In the genomic region with DNA sequence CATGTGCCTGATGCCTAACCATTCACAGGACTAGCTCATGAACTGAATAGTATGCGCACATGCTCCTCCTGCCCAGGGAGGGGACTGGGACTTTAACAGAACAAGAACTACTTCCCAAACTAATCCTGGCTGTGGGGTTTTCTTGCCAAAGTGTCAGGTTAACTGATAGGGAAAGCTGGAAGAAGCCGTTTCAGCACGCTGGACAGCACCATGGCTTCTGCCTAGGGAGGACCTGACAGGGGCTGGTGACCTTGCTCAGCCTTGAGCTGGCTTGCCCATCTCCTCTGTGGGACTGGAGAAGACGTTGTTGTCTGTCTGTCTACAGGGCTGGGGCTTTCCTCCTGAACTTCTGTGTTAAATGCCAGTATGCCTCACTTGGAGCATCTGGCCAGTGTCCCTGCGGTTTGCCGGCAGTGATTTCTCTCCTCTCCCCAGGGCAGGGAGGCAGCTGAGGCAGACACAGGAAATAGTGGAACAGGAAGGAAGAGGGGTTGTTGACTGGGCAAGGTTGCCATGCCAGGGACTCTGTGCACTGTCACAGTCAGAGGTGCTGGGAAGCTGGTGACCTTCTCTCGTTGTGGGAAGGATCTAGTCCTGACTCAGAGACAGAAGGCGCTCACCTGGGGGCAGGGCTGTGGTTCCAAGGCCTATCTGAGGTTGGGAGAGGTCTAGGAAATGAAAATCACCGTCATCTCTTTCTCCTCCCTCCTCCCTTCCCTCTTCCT, we compare ENCODE assay signal across 9 mouse cellular contexts.
A peak's percentile ranks its signal among the peaks of the same experiment; 100 is the strongest.
DNase-seq lines count a peak whose midpoint lies in the region; TF ChIP-seq lines count a peak whose summit lies in the region.
"Had no signal": no experiment of that assay in that cellular context is flagged by ENCODE, and none has a peak within 500 bp of the region (broad histone marks: within the 10 kb centered on the region; RNA-seq: fewer than 3 reads in every experiment).

No protein-coding gene starts in this region.

- no peaks in the 10 kb centered on the region for H3K4me1 ChIP-seq in CH12.LX (ENCODE audit: control insufficient read depth in 1 of 2, insufficient read depth in 2 of 2)

- in situ Hi-C loops in CH12.LX (cut with MboI; ENCODE audit: low pct_ligation_motif_present, low pct_unique_long_range_greater_than_20kb, low sequenced_read_pairs), result no loop called here

- H3K79me2 ChIP-seq in CH12.LX (replicated peaks; ENCODE audit: control insufficient read depth, extremely low read depth, insufficient read depth, poor library complexity, severe bottlenecking), result no peaks in the 10 kb centered on the region

- no peak overlapping the region for H3K9ac ChIP-seq in CH12.LX (ENCODE audit: insufficient read depth, low read depth)
- H3K9ac ChIP-seq: hindbrain, embryonic 15.5 days had no signal

- no peak overlapping the region for H3K4me3 ChIP-seq in CH12.LX (replicated peaks in 1 of 3; ENCODE audit: low read depth in 2 of 3, low read length in 2 of 3, poor library complexity in 1 of 3)
- H3K4me3 ChIP-seq: hindbrain, embryonic 15.5 days had no signal

- peaks cover 59% of the 10 kb centered on the region for H3K27me3 ChIP-seq in CH12.LX (replicated peaks)
- H3K27me3 ChIP-seq: hindbrain, embryonic 15.5 days had no signal

- intact Hi-C loops in heart, postnatal 10 days (cut with DNase I), result loop anchor here (5.0 kb wide), 1 partner anchor 59 kb away; no protein-coding TSS in a partner anchor
- intact Hi-C loops in left cerebral cortex, postnatal 14 days (cut with DNase I), result no loop called here

- H3K27ac ChIP-seq in CH12.LX (ENCODE audit: insufficient read depth, low read depth), result no peak overlapping the region
- H3K27ac ChIP-seq: hindbrain, embryonic 15.5 days had no signal

- dilution Hi-C loops in CH12.LX (cut with MboI; ENCODE audit: extremely low pct_ligation_motif_present, extremely low pct_unique_long_range_greater_than_20kb, low sequenced_read_pairs), result no loop called here

- no peak for TF ChIP-seq EP300 in CH12.LX (IDR thresholded peaks at IDR 0.05; ENCODE audit: low read length)

- no peak for TF ChIP-seq CTCF in CH12.LX (conservative IDR thresholded peaks at IDR 0.05 in 1 of 2, IDR thresholded peaks at IDR 0.05 in 1 of 2; ENCODE audit: low read depth in 2 of 2, low read length in 2 of 2)

- no peak overlapping the region for H3K4me2 ChIP-seq in CH12.LX (ENCODE audit: insufficient read depth, low read depth, poor library complexity, severe bottlenecking)
- H3K4me2 ChIP-seq: hindbrain, embryonic 15.5 days had no signal

- no peak for TF ChIP-seq POLR2A in CH12.LX (IDR thresholded peaks at IDR 0.05; ENCODE audit: low read depth, low read length)

- DNase-seq in gastrocnemius, adult 18-20 months (ENCODE audit: low spot score), result peak; percentile 11
- no peak for DNase-seq in gastrocnemius, adult 8-10 months (ENCODE audit: low spot score in 2 of 2)
- peak; percentile 26 for DNase-seq in CH12.LX (ENCODE audit: extremely low read depth)
- peak; percentile 26 for DNase-seq in c-Kit-positive CD71-positive TER-119-positive erythroid progenitor cells, embryonic 14.5 days (ENCODE audit: low spot score)
- DNase-seq in heart, postnatal 10 days, result peak; percentile 76 to 85
- DNase-seq in lung, postnatal 10 days, result peak; percentile 72
- peak; percentile 22 to 31 for DNase-seq in thymus, postnatal 36 days
- DNase-seq in left cerebral cortex, postnatal 14 days (ENCODE audit: low spot score in 2 of 2), result no peak

- TF ChIP-seq RAD21 in CH12.LX (IDR thresholded peaks at IDR 0.05; ENCODE audit: low read depth, low read length), result no peak

- H3K36me3 ChIP-seq in CH12.LX (replicated peaks in 1 of 2; ENCODE audit: control insufficient read depth in 1 of 2, insufficient read depth in 1 of 2, low read length in 1 of 2), result no peaks in the 10 kb centered on the region
- H3K36me3 ChIP-seq: hindbrain, embryonic 15.5 days had no signal

- H3K9me3 ChIP-seq in CH12.LX (replicated peaks; ENCODE audit: low read length), result no peaks in the 10 kb centered on the region
- H3K9me3 ChIP-seq: hindbrain, embryonic 15.5 days had no signal

TF ChIP-seq in CH12.LX, 34 proteins besides CTCF, POLR2A, EP300 and RAD21:
- TF ChIP-seq CHD1 (IDR thresholded peaks at IDR 0.05; ENCODE audit: low read depth, low read length), result no peak
- TF ChIP-seq TBP (conservative IDR thresholded peaks at IDR 0.05; ENCODE audit: low read depth, low read length), result no peak
- TF ChIP-seq MAFK (IDR thresholded peaks at IDR 0.05; ENCODE audit: insufficient replicate concordance, low read length), result no peak
- TF ChIP-seq BHLHE40 (IDR thresholded peaks at IDR 0.05; ENCODE audit: low read depth, low read length), result no peak
- no peak for TF ChIP-seq GABPA (IDR thresholded peaks at IDR 0.05; ENCODE audit: insufficient replicate concordance, low read depth, low read length)
- no peak for TF ChIP-seq POLR2AphosphoS2 (IDR thresholded peaks at IDR 0.05; ENCODE audit: low read depth, low read length)
- no peak for TF ChIP-seq KAT2A (IDR thresholded peaks at IDR 0.05; ENCODE audit: insufficient replicate concordance, low read length)
- no peak for TF ChIP-seq UBTF (IDR thresholded peaks at IDR 0.05; ENCODE audit: low read depth, low read length)
- no peak for TF ChIP-seq SIN3A (IDR thresholded peaks at IDR 0.05; ENCODE audit: low read length)
- TF ChIP-seq MXI1 (IDR thresholded peaks at IDR 0.05; ENCODE audit: low read depth, low read length), result no peak

Comparison
In these comparisons a context has a peak if more than half of its experiments do, and no peak if none do; other contexts are left out.
1. DNase-seq: peak in gastrocnemius, adult 18-20 months (single experiment), CH12.LX (single experiment), c-Kit-positive CD71-positive TER-119-positive erythroid progenitor cells, embryonic 14.5 days (single experiment), heart, postnatal 10 days (2 of 2), lung, postnatal 10 days (single experiment) and thymus, postnatal 36 days (2 of 2); none in gastrocnemius, adult 8-10 months (0 of 2) and left cerebral cortex, postnatal 14 days (0 of 2).